Mouse (Mus musculus) hematopoietic stem cell, adult 5-6 weeks (primary cell): ENCODE data around the gene Fndc9. TPM values are rescaled to one million over a fixed set of nuclear protein-coding genes. Genes with fewer than 3 reads are reported as not detected.

Experiments
- ATAC-seq, 2 experiments: fragments of 125-278 bp in 1 of 2; replicated peaks in 1 of 2; 2 replicates each; pipeline ENCODE4 v1.8.0; 2016 to 2017; ENCODE audit warnings: inconsistent platforms in 2 of 2, mild to moderate bottlenecking in 2 of 2, moderate number of reproducible peaks in 2 of 2, low read depth in 1 of 2, moderate TSS enrichment in 1 of 2; ENCODE audit not compliant: low FRiP score in 2 of 2, poor library complexity in 2 of 2, severe bottlenecking in 2 of 2, insufficient read depth in 1 of 2, low TSS enrichment in 1 of 2
- total RNA-seq: library from RNA; stranded (forward); fragments of 172-1452, 232-1000 nt; gene quantifications from 2 replicates; pipeline ENCODE4 v1.2.3, GENCODE M21; 2017

Gene Fndc9
- total RNA-seq, result not detected in 2 replicates

- ATAC-seq, result no peak
Measured at GRCm38 (mm10) chr11:46235334-46235733, at the start of gene Fndc9. Gene Fndc9 (plus strand): TSS chr11:46235531.

GRCm38 (mm10) chr11:46188283-46188682 lies 47.0 kb upstream of the Fndc9 start:
- no peak for ATAC-seq

GRCm38 (mm10) chr11:46194175-46194574 lies 41.2 kb upstream of the Fndc9 start:
- ATAC-seq, result no peak

- no peak for ATAC-seq
Measured at GRCm38 (mm10) chr11:46200664-46201063, 34.7 kb upstream of the Fndc9 start.

- no peak for ATAC-seq
Measured at GRCm38 (mm10) chr11:46201636-46202546, 33.4 kb upstream of the Fndc9 start.

GRCm38 (mm10) chr11:46202547-46202887 lies 32.8 kb upstream of the Fndc9 start:
- no peak for ATAC-seq

GRCm38 (mm10) chr11:46204841-46205240 lies 30.5 kb upstream of the Fndc9 start:
- ATAC-seq, result no peak

- ATAC-seq, result no peak
Measured at GRCm38 (mm10) chr11:46205639-46206409, 29.5 kb upstream of the Fndc9 start.

GRCm38 (mm10) chr11:46209884-46210283 lies 25.4 kb upstream of the Fndc9 start:
- ATAC-seq, result no peak

- no peak for ATAC-seq
Measured at GRCm38 (mm10) chr11:46211858-46212257, 23.5 kb upstream of the Fndc9 start.

- ATAC-seq, result no peak
Measured at GRCm38 (mm10) chr11:46213844-46214243, 21.5 kb upstream of the Fndc9 start.

- ATAC-seq, result no peak
Measured at GRCm38 (mm10) chr11:46214368-46215230, 20.7 kb upstream of the Fndc9 start.

- ATAC-seq, result peak; percentile 69 to 83
Measured at GRCm38 (mm10) chr11:46215354-46215753, 20.0 kb upstream of the Fndc9 start.

- no peak for ATAC-seq
Measured at GRCm38 (mm10) chr11:46216669-46217068, 18.7 kb upstream of the Fndc9 start.

- ATAC-seq, result no peak
Measured at GRCm38 (mm10) chr11:46217686-46218085, 17.6 kb upstream of the Fndc9 start.

- no peak for ATAC-seq
Measured at GRCm38 (mm10) chr11:46218584-46218983, 16.7 kb upstream of the Fndc9 start.

- ATAC-seq, result no peak
Measured at GRCm38 (mm10) chr11:46219380-46219779, 16.0 kb upstream of the Fndc9 start.

- ATAC-seq, result no peak
Measured at GRCm38 (mm10) chr11:46220211-46220610, 15.1 kb upstream of the Fndc9 start.
